Mouse (Mus musculus): ENCODE results near the gene Pitpnc1.

Gene Pitpnc1

DNA sequence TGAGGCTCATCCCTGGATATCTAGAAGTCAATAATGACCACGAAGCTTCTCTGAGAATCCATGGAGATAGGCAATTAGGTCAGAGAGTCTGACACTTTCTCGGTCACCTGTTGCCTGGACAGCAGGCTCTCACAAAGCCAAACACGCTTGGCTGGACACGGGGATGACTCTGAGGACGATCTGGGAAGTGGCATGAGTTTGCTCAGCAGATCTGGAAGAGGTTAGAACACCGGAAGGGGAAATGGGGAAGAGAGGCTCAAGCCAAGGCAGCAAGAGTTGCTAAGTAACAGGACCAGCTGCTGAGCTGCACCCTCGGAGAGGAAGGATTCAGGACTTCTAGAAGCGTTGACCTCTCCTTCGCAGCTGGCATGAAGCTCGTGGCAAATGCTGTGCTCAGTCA is 143.2 kb downstream of the Pitpnc1 start:
- DNase-seq (ENCODE audit: low spot score) = no peak

DNA sequence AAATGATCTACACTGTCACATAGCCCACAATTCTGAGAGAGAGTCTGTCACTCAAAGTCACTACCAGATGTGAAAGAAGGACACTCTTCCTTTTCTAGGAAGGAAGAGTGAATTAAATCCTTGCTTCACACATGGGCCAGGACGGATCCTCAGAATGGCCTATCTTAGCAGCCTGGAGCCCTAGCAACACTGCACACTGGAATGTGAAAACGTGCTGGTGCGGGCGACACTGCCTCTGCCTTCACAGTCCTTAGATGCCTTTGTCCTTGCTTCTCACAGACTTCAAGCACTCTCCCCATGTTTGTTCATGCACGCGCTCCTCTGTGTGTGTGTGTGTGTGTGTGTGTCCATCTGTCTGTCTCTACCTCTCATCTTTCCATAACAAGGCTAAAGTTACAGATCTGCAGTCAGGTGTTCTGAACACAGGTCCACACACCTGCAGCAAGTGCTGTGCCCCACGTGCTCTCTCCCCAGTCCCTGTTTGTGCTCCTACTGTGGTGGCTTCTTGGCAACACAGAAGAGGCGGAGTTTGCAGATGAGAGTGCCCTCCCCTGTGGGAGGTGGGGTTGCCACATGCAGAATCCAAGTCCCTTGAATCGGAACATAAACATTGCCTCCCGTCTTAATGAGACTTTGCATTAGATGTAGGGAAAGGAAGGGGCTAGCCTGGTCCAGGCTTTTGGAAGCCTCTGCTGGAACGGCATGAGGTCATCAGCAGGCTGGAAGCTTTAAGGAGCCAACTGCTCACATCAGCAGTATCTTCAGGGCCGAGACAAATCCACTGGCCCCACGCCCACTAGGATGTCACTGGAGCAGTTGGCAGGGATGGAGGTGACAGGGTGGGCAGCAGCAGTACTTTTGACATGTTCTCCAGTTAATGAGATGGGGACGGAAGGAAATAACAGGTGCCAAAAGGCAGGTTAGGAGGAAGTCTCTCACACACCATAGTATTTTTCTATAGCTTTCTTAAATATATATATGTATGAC is 144.5 kb downstream of the Pitpnc1 start:
- no peak for DNase-seq (ENCODE audit: low spot score)

DNA sequence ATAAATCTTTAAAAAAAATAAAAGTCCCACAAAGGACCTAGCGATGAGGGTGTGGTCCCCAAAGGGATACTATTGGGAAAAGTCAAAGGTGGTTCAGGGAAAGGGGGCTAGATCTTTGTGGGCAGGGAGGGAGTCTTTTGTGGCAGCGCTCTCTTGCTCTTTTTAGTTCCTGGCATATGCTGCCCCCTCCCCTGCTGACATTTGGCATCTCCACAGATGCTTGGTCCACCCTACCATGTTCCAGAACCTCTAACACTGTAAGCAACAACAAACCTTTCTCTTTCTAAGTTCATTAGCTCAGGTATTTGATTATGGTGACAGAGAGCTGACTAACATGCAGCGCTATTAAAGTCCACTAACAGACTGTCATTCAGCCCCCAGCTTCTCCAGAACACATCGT is 145.3 kb downstream of the Pitpnc1 start:
- no peak for DNase-seq (ENCODE audit: low spot score)

DNA sequence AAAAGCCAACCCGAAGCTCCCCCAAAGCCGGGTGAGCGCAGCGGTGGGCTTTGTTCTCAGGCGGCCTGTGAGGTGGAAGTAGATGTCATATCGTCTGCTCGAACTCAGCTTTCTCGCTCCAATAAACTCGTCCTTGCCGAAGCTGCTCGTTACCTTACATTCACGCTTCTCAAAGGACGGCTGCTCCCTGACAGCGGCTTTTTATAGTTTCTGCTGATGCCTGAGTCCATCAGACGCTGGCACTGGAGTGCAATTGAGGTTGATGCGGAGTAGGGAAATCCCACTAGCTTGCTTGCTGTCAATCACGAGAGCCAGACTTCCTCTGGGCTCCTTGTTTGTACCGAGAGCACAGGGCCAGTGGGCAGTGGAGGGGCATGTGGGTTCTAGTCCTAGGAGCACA is 147.3 kb downstream of the Pitpnc1 start:
- DNase-seq (ENCODE audit: low spot score) = no peak

DNA sequence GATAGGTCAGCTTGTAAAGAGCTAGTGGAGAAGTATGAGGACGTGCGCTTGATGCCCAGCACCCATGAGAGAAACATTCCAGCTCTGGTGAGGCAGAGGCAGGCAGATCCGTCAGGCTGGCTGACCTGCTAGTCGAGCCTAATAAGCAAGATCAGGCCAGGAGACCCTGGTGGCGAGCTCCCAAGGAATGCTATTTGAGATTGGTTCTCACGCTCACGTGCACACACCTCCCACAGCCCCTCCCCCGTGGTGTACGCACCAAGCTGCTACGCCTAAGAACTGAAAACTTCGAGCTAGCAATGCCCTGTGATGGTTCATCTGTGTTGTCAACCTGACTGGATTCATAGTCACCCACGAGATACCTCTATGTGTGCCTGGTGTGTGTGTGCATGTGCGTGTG is 148.3 kb downstream of the Pitpnc1 start:
- DNase-seq (ENCODE audit: low spot score) = no peak

DNA sequence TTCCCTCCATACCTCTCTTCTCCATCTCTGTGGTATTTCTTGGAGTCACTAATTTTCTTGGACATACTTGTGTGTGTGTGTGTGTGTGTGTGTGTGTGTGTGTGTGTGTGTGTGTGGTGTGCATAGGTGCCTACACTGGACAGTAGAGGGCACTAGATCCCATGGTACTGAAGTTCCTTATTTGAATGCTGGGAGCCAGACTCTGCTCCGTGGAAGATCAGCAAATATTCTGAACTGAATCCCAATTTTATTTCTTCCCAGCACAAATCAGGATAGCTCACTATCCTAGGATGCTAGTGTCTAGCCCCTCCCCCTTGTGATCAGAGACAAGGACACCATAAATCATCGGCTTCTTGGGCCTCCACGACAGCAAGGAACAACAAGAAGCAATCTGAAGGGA is 148.7 kb downstream of the Pitpnc1 start:
- DNase-seq (ENCODE audit: low spot score) = no peak

DNA sequence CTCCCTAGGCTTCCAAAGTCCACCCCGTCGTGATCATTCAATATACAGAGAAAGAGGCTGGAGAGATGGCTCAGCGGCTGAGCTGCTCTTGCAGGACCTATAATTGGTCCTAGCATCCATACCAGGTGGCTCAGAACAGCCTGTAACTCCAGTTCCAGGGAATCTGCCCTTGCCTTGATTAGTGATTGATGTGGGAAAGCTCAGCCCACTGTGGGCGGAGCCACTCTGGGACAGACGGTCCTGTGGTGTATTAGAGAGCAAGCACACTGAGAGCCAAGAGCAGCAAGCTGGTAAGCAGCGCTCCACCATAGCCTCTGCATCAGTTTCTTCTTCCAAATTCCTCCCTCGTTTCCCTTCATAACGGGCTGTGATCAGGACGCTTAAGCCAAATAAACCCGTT is 150.6 kb downstream of the Pitpnc1 start:
- no peak for DNase-seq (ENCODE audit: low spot score)

DNA sequence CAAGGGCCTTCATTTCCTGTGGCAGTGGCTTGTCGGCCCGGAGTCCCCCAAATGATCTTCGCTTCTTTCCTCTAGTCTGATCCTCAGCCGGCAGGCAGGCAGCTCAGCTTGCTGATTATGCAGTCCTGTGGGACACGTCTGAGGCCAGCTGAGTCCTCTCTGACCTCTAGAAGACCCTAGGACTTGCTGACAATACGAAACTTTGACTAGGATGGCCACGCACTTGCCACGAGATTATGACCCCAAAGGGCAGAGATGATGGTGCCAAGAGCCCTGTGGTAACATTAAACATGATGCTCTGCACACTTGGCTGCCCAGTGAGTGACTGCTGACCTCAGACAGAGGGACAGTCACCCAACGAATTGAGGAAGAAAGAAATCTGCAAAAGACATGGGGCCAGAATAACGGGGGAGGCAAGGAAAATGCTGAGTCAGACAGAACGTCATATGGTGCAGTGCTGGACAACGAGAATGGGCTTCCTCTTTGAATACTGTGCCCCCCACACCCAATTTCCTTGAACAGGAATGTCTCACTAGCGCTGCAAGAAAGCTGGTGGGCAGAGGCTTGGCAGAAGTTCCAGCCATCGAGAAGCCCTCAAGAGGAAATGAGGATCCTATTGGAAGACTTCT is 152.7 kb downstream of the Pitpnc1 start:
- no peak for DNase-seq (ENCODE audit: low spot score)

DNA sequence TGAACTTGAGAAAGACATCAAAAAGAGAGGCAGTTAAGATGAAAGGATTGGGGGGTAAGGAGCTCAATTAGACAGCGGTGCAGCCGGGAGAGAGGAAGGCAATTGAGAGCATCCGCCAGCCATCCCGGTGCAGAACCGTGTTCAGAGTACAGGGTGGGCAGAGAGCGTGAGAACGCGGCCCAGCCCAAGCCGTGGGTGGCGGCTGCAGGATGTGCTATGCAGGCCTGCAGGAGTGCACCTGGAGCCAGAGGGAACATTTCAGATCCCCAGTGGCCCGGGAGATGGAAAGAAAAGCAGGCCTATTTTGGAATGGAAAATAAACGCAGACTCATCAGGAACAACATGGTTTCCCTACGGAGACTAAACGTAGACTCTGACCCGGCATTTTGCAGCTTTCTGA is 155.0 kb downstream of the Pitpnc1 start:
- DNase-seq (ENCODE audit: low spot score) = no peak

DNA sequence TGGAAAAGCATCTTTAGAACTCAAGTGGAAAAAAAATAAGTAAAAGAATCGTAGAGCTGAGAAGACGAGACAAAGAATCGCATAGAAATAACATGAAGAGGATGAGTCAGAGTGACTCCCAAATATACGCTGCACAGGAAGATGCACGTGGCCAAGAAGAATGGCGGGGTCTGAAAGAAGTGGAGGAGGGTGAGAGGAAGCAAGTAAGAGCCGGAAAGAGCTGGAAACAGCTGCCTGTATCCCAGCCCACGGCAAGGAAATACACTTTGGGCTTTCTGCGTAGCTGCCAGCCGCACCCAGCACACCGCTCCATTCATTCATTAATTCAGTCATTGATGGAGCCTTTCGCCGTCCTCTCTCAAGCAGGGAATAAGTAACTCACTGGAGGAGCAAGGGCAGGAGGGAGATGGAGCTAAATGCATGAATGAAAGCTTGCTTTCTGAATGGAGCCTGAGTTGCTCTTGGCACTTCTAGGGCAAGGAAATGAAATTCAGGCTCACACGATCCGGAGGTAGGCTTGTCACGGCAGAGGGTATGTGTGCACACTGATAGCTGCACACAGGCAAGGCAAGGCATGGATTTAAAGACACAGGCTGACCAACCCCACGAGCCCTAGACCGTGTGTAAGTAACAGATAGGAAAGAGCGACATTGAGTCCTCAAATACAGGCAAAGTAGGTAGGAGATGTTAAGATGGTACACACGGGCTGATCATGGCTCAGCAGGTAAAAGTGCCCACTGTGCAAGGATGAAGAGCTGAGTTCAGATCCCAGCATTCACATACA is 160.0 kb downstream of the Pitpnc1 start:
- DNase-seq (ENCODE audit: low spot score) = no peak

DNA sequence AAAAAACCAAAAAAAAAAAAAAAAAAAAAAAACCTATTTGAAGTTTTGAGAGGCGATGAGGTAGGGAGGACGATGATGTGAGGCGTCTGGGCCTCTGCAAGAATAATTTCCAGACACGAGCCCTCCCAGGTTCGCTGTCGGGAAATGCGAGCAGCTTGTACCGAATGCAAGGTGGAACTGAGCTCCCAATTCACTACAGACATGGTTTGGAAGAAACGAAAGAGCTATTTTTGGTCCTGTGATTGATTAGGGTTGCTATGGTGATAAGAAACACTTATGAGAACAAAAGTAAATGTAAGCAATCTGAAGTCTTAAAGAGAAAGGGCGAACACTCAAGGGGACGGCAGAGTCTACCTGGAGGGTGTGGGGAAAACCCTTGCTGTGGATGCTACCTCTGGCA is 164.3 kb downstream of the Pitpnc1 start:
- no peak for DNase-seq (ENCODE audit: low spot score)

DNA sequence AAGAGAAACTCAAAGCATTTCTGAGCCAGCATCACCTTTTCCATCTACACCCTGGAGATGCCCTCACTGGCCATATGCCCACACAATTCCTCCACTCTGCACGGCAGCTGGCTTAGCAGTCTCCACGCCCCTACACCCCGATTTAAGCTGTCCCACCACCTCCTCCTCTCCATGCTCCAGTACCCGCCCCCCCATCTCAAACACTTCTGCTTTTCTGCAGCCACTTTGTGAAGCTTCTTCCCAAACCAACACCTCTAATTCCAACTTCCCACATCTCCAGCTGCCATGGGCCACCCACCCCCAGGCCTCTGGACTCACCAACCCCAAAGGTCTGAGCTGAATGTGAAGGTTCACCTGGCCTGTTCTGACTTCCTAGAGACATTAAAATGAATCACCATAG is 168.4 kb downstream of the Pitpnc1 start:
- no peak for DNase-seq (ENCODE audit: low spot score)

DNA sequence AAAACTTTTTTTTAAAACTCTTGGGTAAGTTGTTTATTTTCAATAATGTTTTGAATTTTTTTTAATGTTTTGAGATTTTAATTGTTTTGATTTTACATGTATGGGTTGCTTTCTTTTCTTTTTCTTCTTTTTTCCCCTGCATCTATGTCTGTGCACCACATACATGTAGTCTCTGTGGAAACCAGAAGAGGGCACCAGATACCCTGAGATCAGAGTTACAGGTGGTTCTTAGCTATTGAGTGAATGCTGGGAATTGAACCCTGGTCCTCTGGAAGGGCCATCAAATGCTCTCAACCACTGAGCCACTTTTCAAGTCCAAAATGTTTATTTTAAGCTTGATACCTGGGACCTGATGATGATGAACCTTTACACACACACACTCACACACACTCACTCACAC is 170.3 kb downstream of the Pitpnc1 start:
- no peak for DNase-seq (ENCODE audit: low spot score)

DNA sequence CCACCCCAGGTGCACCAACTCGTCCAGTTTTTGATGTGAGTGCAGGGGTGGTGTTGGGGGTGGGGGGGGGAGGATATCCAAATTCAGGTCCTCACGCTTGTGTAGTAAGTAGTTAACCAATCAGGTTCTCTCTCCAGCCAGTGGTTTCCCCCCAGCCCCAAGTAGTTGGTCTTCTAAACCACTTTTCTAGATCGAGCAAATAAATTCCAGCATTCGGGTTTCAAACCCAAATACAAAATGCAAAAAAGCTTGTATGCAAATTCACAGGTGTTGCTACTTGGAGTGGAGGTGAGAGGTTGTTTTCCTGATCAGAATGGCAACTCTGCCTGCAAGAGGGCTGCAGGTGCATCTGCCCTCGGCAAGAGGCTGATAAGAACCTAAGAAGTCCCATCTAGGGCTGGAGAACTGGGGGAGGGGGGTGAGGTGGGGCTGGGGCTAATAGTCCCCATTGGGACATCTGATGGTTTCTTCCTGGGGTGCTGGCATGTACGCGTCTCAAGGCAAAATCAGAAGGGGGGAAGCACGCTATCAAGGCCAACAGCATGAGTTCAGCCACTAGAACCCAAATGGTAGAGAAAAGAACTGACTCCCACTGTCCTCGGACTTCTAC is 170.9 kb downstream of the Pitpnc1 start:
- no peak for DNase-seq (ENCODE audit: low spot score)

DNA sequence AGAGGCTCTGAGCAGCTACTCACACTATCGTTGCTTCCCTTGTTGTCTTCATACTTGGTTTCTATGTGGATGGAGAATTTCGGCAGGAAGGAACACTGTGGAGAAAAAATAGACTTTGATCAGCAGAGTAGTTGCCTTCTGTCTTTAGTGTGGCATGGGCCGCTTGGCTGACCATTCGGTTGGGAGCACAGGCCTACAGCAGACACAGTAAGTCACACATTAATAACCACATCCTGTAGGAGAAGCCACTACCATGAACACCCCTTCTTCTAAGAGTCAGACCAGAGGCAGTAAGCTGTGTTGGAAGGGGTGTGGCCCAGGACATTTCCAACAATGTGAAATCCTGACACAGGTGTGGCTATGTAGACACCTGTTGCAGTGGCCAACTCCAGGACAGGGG is 174.3 kb downstream of the Pitpnc1 start:
- DNase-seq (ENCODE audit: low spot score) = no peak

DNA sequence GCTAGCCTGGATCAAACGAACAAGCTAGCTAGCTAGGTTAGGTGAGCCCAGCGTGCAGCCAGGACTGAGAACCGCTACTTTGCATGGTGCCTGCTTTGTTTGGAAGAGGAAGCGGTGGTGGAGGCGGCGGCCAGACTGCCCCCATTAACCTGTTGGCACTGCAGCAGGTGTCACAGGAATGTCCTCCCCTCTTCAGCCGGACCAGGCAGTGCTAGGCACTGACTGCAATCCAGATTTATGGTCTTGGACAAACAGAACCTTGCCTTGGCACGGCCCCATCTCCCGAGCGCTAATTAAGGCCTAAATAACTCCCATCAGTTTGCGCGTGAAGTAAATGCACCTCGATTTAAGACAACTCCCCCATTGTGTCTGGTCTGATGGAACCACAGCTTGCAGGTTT is 178.5 kb downstream of the Pitpnc1 start:
- DNase-seq (ENCODE audit: low spot score) = peak; percentile 5

DNA sequence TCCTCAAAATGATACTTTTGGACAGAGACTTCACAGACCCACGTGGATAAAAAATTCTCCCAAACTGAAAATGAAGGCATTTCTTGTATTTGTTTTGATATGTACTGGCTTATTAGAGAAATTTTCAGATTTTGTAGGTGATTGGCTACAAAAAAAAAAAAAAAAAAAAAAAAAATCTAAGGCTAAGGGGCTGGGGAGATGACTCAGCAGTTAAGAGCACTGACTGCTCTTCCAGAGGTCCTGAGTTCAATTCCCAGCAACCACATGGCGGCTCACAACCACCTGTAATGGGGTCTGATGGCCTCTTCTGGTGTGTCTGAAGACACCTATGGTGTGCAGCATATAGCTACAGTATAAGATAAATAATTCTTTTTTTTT is 182.3 kb downstream of the Pitpnc1 start:
- no peak for DNase-seq (ENCODE audit: low spot score)

DNA sequence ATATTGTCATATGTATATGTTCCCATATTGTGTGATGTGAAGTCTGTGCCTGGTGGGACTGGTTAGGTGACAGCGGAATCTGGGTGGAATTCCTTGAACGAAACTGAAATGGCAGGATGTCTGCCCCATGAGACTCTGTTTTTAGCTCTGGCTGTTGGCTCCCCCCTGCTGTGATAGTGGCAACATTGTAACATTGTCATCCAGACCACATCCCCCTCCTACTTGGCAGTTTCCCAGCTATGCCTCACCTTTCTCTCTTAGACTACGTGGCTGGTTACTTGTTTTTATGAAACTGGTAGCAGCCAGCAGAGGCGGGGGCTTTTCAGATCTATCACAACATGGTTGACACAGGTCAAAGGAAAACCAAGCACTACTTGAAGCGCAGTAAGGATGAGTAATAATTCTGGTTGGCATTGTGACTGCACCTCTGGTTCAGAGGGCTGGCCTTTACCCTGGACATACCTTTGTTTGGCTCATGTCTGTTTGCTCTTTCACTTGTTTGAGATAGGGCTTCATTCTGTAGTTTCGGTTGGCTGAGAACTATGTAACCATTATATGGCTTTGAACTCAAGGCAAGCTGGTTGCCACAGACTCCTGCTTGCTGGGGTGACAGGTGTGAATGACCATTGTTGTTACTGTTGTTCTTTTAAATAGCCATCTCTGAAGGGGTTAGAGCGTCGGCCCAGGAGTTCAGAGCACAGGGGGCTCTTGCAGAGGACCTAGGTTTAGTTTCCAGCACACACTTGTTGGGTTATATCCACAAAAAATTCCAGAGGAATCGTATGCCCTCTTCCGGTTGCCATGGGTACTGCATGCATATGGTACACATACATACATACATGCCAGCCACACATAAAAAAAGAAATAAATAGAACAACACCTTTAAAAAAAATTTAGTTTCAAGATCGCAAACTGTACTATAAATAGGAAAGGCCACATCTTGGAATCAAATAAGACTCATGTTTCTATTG is 183.0 kb downstream of the Pitpnc1 start:
- DNase-seq (ENCODE audit: low spot score) = no peak

DNA sequence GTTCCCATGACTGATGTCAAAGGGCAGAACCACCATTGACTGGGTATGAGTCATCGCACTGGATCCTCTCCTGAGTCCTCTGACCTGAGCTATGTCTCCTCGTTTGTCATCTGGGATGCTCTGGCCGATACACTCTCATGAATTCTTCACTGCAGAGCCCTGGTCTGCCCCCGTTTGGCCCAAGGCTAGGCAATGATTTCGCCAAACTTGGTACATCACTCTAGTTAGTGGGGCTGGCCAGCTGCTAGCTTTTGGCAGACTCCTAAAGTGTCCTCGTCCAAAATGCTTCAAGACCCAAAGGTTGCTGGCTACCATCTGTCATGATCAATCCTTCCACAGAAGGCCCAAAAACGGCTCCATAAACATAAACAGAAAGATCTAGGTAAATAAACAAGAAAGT is 184.8 kb downstream of the Pitpnc1 start:
- no peak for DNase-seq (ENCODE audit: low spot score)

DNA sequence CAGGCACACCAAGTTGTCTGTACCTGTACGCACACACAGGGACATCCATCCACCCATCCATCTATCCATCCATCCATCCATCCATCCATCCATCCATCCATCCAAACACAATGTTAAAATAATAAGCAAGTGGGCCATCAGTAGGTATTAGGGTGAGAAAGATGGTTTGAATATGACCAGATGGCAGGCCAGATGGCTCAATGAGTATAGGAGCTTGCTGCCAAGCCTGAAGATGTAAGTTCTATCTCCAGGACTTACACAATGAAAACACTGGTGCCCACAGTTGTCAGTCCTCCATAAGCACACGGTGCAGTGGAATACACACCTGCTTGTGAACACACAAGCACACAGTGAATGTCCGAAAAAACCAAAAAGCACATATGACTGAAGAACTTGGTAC is 186.9 kb downstream of the Pitpnc1 start:
- no peak for DNase-seq (ENCODE audit: low spot score)

DNA sequence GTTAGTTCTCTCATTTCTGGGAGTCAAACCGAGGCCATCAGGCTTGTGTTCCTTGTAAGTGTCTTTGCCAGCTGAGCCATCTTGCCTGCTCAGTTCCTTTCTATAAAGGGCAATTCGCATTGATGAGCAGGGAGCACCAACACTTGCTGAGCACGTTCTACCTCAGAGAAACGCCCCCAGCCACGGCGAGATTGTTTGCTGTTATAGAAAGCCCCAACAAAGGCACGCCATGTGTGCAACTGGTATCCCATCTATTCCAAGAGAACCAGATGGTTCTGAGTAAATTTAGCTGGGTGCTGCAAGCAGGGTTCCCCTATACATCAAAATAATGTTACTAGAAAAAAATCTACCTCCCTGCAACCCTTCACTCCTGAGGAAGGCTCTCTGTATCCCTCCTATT is 188.0 kb downstream of the Pitpnc1 start:
- DNase-seq (ENCODE audit: low spot score) = no peak

Measured in urinary bladder, postnatal 14 days (tissue).